Mouse (Mus musculus): Measurements from ENCODE around the gene Dlg2.

Gene Dlg2

GRCm38 (mm10) chr7:92486878-92487277 is 2010.4 kb downstream of the Dlg2 start:
- no peak for DNase-seq

GRCm38 (mm10) chr7:92492262-92492661 is 2015.8 kb downstream of the Dlg2 start:
- no peak for DNase-seq

- no peak for DNase-seq
These were observed 2017.0 kb downstream of the Dlg2 start for GRCm38 (mm10) chr7:92493521-92493920.
